Mouse (Mus musculus) layer of hippocampus, adult 8-10 months (tissue): ENCODE data around the gene Ankrd6. TPM values are rescaled to one million over a fixed set of nuclear protein-coding genes. Genes with fewer than 3 reads are reported as not detected.

Experiments used
- DNase-seq, 2 experiments: peaks; one replicate each; pipeline ENCODE4 v3.0.0; 2022; ENCODE audit warnings: low spot score in 2 of 2
- total RNA-seq, 4 experiments: library from RNA; stranded (reverse); gene quantifications; 2 replicates each; pipeline ENCODE4 v1.2.4; 2022

The Ankrd6 gene
- total RNA-seq, 4 experiments from 2014 or later = 33.9 to 41.8 (median 34.3) TPM

- DNase-seq = no peak
Observed at GRCm38 (mm10) chr4:32789020-32789419, 161.6 kb downstream of the Ankrd6 start.

GRCm38 (mm10) chr4:32787110-32787509 lies 163.5 kb downstream of the Ankrd6 start:
- no peak for DNase-seq

GRCm38 (mm10) chr4:32779996-32780395 lies 170.6 kb downstream of the Ankrd6 start:
- no peak for DNase-seq

GRCm38 (mm10) chr4:32770284-32770810 lies 180.3 kb downstream of the Ankrd6 start:
- DNase-seq = no peak

GRCm38 (mm10) chr4:32768046-32768445 lies 182.6 kb downstream of the Ankrd6 start:
- DNase-seq = no peak

- no peak for DNase-seq
Observed at GRCm38 (mm10) chr4:32767471-32767870, 183.2 kb downstream of the Ankrd6 start.

- no peak for DNase-seq
Observed at GRCm38 (mm10) chr4:32757430-32757829, 193.2 kb downstream of the Ankrd6 start.

Other genes starting within 250 kb of the Ankrd6 start
- gene Lyrm2, start 150.6 kb downstream of the Ankrd6 start, total RNA-seq = 10 to 100 TPM; 34.9 to 41.7 (median 39.5) TPM
- 10 to 100 TPM; 60.6 to 67.8 (median 64.7) TPM for gene Rragd, start 32.2 kb upstream of the Ankrd6 start, total RNA-seq
- 100 to 1,000 TPM; 102 to 112 (median 106) TPM for gene Ube2j1, start 80.6 kb upstream of the Ankrd6 start, total RNA-seq
- gene Gabrr2, start 112.2 kb upstream of the Ankrd6 start, total RNA-seq = 1 to 10 TPM in 1 of 4 experiments, under 1 TPM in 3; 0.23 to 1.4 (median 0.79) TPM
- under 1 TPM in 2 of 4 experiments, not detected in 2; 0.14 to 0.31 TPM for gene Gabrr1, start 181.7 kb upstream of the Ankrd6 start, total RNA-seq
- 10 to 100 TPM in 2 of 4 experiments, 1 to 10 TPM in 2; 8.5 to 10.9 (median 9.5) TPM for gene Pm20d2, start 238.9 kb upstream of the Ankrd6 start, total RNA-seq